Mouse (Mus musculus) Patski (cell line): Measurements from ENCODE around the gene Mgat4d. TPM values are rescaled to one million over a fixed set of nuclear protein-coding genes. Genes with fewer than 3 reads are reported as not detected.
"Not testable (repeated sequence)": the region's sequence is repeated elsewhere in the genome, so short reads cannot be mapped to it uniquely, and the experiment has no call there.

Experiments
- ATAC-seq: fragments of 100-300 bp; one replicate; pipeline ENCODE4 v1.8.0; 2021
- CTCF ChIA-PET: fragments of 350-600 bp; sonication (Branson Sonifier 250); formaldehyde crosslinking; loops from one replicate; lab custom pipeline; 2022; ENCODE audit warnings: inconsistent platforms; lab: Charles Lee
- POLR2A ChIA-PET: fragments of 350-600 bp; sonication (Branson Sonifier 250); formaldehyde crosslinking; loops from one replicate; lab custom pipeline; 2022; ENCODE audit warnings: antibody characterized with exemption, inconsistent platforms; lab: Charles Lee
- DNase-seq: peaks from one replicate; pipeline ENCODE4 v3.0.0-alpha.2; 2011; ENCODE audit warnings: low read depth, low spot score
- H3K27me3 ChIP-seq: fragments of 371-371 bp; one replicate; pipeline ENCODE4 v1.5.1; 2021
- CTCF ChIP-seq: fragments of 100-300 bp; IDR thresholded peaks from one replicate; pipeline ENCODE4 v1.5.1; 2021
- in situ Hi-C: fragments of 300-500 bp; cut with MboI; formaldehyde crosslinking; loops from 3 replicates; pipeline ENCODE4 v1.11.1; 2018; ENCODE audit warnings: low pct_unique_long_range_greater_than_20kb, mixed read lengths
- polyA plus RNA-seq: library from polyadenylated mRNA; unstranded; gene quantifications from one replicate; pipeline ENCODE4 v1.2.3, GENCODE M21; 2021

Mgat4d gene
- not detected for polyA plus RNA-seq

DNA sequence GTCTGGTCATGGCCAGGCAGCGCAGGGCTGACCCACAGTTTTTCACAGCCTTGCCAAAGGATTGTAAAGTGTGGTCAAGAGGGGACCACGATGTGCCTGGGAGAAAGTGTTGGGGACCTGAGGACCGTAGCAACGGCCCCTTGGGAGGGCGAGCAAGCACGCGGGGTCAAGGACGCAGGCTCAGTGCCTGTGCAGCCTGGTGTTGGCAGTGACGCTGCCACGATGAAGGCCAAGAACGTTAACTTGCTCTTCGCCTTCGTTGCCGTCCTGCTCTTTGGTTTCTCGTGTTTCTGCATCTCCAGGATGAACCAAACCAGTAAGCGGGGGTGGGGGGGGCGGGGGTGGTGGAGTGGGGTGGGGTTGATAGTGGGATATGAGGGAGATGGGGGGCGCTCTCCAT, at the start of gene Mgat4d:
Mgat4d (plus strand) TSS at position 209 of the 400 bp plus-strand sequence.
- ChIA-PET POLR2A (no interaction called here), CTCF (no interaction called here)
- peaks cover 36% of the 10 kb centered on the region for H3K27me3 ChIP-seq
- no peak for DNase-seq
- in situ Hi-C loops: loop anchor here (5.0 kb wide), 1 partner anchor 246 kb away; no protein-coding TSS in a partner anchor
- no peak for TF ChIP-seq CTCF
- no peak for ATAC-seq

GRCm38 (mm10) chr8:83300135-83300534, 48.1 kb upstream of the Mgat4d start:
- H3K27me3 ChIP-seq: peaks cover 5% of the 10 kb centered on the region
- ATAC-seq: no peak
- no peak for DNase-seq
- peak; percentile 52 for TF ChIP-seq CTCF
- CTCF ChIA-PET: no interaction called here
- in situ Hi-C loops: loop anchor here (5.0 kb wide), 1 partner anchor 42 kb away; no protein-coding TSS in a partner anchor
- POLR2A ChIA-PET: no interaction called here

GRCm38 (mm10) chr8:83304946-83305345, 43.3 kb upstream of the Mgat4d start:
- in situ Hi-C loops: loop anchor here (5.0 kb wide), 1 partner anchor 37 kb away; no protein-coding TSS in a partner anchor
- H3K27me3 ChIP-seq: peaks cover 5% of the 10 kb centered on the region
- ChIA-PET POLR2A (no interaction called here), CTCF (no interaction called here)
- no peak for ATAC-seq
- DNase-seq: no peak
- TF ChIP-seq CTCF: no peak

- no peak for DNase-seq
- ATAC-seq: no peak
- H3K27me3 ChIP-seq: no peaks in the 10 kb centered on the region
- CTCF ChIA-PET: interaction anchor here (1.6 kb wide), 1 partner anchor 14 kb away, joined by 4 read pairs; no protein-coding TSS in a partner anchor
- POLR2A ChIA-PET: no interaction called here
- no peak for TF ChIP-seq CTCF
- in situ Hi-C loops: no loop called here
Observed at GRCm38 (mm10) chr8:83309836-83310235, 38.4 kb upstream of the Mgat4d start.

DNA sequence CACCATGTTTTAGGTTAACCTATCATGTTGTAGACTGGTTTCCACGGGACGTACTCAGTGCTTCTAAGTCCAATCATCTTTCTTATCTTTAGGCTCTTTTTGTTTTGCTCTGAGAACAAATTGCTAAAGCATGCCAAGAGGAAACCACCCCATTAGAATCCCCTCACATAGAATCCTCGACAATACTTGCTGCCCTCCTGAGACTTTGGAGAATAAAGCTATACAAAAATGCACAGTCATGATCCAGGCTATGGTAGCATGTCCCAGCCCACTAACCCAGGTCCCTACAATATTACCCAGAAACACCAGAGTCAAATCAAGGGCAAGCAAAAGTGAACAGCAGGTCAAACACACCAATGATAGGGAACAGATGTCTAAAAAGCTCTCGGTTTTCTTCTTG, 33.2 kb upstream of the Mgat4d start:
- in situ Hi-C loops, DNase-seq, CTCF ChIA-PET, H3K27me3 ChIP-seq, POLR2A ChIA-PET, ATAC-seq: not testable (repeated sequence)

- CTCF ChIA-PET: interaction anchor here (1.3 kb wide), 1 partner anchor 38 kb away, joined by 3 read pairs; no protein-coding TSS in a partner anchor
- DNase-seq (no peak), ATAC-seq (no peak)
- POLR2A ChIA-PET: no interaction called here
- TF ChIP-seq CTCF: no peak
- in situ Hi-C loops: no loop called here
- H3K27me3 ChIP-seq: no peaks in the 10 kb centered on the region
Observed at GRCm38 (mm10) chr8:83315691-83316090, 32.6 kb upstream of the Mgat4d start.

- ChIA-PET POLR2A (no interaction called here), CTCF (no interaction called here)
- in situ Hi-C loops: no loop called here
- no peaks in the 10 kb centered on the region for H3K27me3 ChIP-seq
- ATAC-seq (no peak), DNase-seq (no peak)
- TF ChIP-seq CTCF: no peak
Observed at GRCm38 (mm10) chr8:83320543-83320942, 27.7 kb upstream of the Mgat4d start.

DNA sequence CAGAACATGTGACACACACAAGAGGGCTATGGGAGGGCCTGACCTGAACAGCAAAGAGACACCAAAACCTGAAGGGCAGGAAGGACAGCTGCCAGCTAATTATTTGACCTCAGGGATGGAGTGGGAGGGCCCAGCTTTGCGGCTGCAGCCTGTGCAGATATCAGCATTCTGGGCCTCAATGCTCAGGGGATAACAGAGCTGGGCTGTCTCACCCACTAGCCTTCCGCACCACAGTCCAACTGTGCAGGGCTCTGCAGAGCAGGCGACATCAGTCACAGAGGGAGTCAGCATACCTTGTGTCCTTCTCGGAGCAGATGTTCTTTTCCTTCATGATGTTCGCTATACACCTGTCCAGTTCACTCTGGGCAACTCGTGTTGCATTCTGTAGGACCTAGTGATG, 25.9 kb upstream of the Mgat4d start:
- H3K27me3 ChIP-seq: no peaks in the 10 kb centered on the region
- CTCF ChIA-PET: interaction anchor here (1.3 to 1.5 kb wide), 2 partner anchors 9 to 20 kb away, joined by 4 read pairs; no protein-coding TSS in a partner anchor
- ATAC-seq: no peak
- in situ Hi-C loops: no loop called here
- POLR2A ChIA-PET: no interaction called here
- no peak for DNase-seq
- TF ChIP-seq CTCF: no peak

- DNase-seq: no peak
- in situ Hi-C loops: no loop called here
- H3K27me3 ChIP-seq: no peaks in the 10 kb centered on the region
- ChIA-PET CTCF (interaction anchor here (1.3 to 1.5 kb wide), 3 partner anchors 9 to 63 kb away, joined by 4 read pairs; no protein-coding TSS in a partner anchor), POLR2A (no interaction called here)
- TF ChIP-seq CTCF: no peak
- no peak for ATAC-seq
Observed at GRCm38 (mm10) chr8:83323056-83323455, 25.2 kb upstream of the Mgat4d start.

- in situ Hi-C loops: no loop called here
- ChIA-PET CTCF (no interaction called here), POLR2A (no interaction called here)
- H3K27me3 ChIP-seq: no peaks in the 10 kb centered on the region
- DNase-seq: no peak
- ATAC-seq: no peak
- no peak for TF ChIP-seq CTCF
Observed at GRCm38 (mm10) chr8:83327889-83328288, 20.4 kb upstream of the Mgat4d start.

GRCm38 (mm10) chr8:83331567-83331898, 16.7 kb upstream of the Mgat4d start:
- no peak for DNase-seq

More at GRCm38 (mm10) chr8:83331567-83331898, 16.7 kb upstream of the Mgat4d start:
- H3K27me3 ChIP-seq: peaks cover 6% of the 10 kb centered on the region
- ChIA-PET POLR2A (no interaction called here), CTCF (no interaction called here)
- no peak for ATAC-seq
- no peak for TF ChIP-seq CTCF
- in situ Hi-C loops: no loop called here
